Mouse (Mus musculus) testis, adult 2 months (tissue): ENCODE measurements around the gene Sag.

Experiments used
- CTCF ChIP-seq: fragments of 200-500 bp; IDR thresholded peaks from 2 replicates; pipeline ENCODE4 v1.5.1; 2012; ENCODE audit warnings: low read depth, mild to moderate bottlenecking, inconsistent platforms, low read length, moderate library complexity; ENCODE audit not compliant: control insufficient read depth, insufficient read depth, insufficient replicate concordance
- POLR2A ChIP-seq: fragments of 200-500 bp; IDR thresholded peaks from 2 replicates; pipeline ENCODE4 v1.6.1; 2012; ENCODE audit warnings: low read depth, mild to moderate bottlenecking, inconsistent platforms, low read length, moderate library complexity; ENCODE audit not compliant: control insufficient read depth

GRCm38 (mm10) chr1:87765741-87766140 is 37.7 kb upstream of the Sag start:
- no peak for TF ChIP-seq CTCF
- TF ChIP-seq POLR2A = no peak
